Mouse (Mus musculus) adrenal gland, adult 2 months (tissue): Measurements from ENCODE around the gene Gm11555. TPM values are rescaled to one million over a fixed set of nuclear protein-coding genes. Genes with fewer than 3 reads are reported as not detected.

Experiments
- polyA plus RNA-seq: library from polyadenylated mRNA; depleted of rRNA; stranded (reverse); fragments of >200 nt; gene quantifications from 2 replicates; pipeline ENCODE4 v1.2.3, GENCODE M21; 2012; rRNA removed
- total RNA-seq, 2 experiments: library from RNA; stranded (reverse); gene quantifications; 2 replicates each; pipeline ENCODE4 v1.2.3; 2021

Gene Gm11555
- total and polyA plus RNA-seq, 3 experiments: not detected

Other genes starting within 250 kb of the Gm11555 start
Only the 30 nearest of the 38 such genes appear.
- gene Krt23, start 157.1 kb downstream of the Gm11555 start, total RNA-seq: not detected
- gene Krt23, start 157.1 kb downstream of the Gm11555 start, polyA plus RNA-seq: 0.12 TPM in 1 of 2 replicates, not detected in the other
- not detected for gene Krt39, start 128.9 kb downstream of the Gm11555 start, total RNA-seq
- gene Krt39, start 128.9 kb downstream of the Gm11555 start, polyA plus RNA-seq: not detected in 2 replicates
- not detected for gene Krt40, start 107.1 kb downstream of the Gm11555 start, total RNA-seq
- gene Krt40, start 107.1 kb downstream of the Gm11555 start, polyA plus RNA-seq: not detected in 2 replicates
- not detected for gene Krtap3-3, start 99.4 kb downstream of the Gm11555 start, total RNA-seq
- gene Krtap3-3, start 99.4 kb downstream of the Gm11555 start, polyA plus RNA-seq: not detected in 2 replicates
- gene Krtap3-2, start 93.4 kb downstream of the Gm11555 start, total RNA-seq: not detected
- gene Krtap3-2, start 93.4 kb downstream of the Gm11555 start, polyA plus RNA-seq: not detected in 2 replicates
- gene Gm11939, start 90.8 kb downstream of the Gm11555 start, total RNA-seq: not detected
- not detected in 2 replicates for gene Gm11939, start 90.8 kb downstream of the Gm11555 start, polyA plus RNA-seq
- gene Krtap3-1, start 83.6 kb downstream of the Gm11555 start, total RNA-seq: not detected
- not detected in 2 replicates for gene Krtap3-1, start 83.6 kb downstream of the Gm11555 start, polyA plus RNA-seq
- gene Krtap1-5, start 69.2 kb downstream of the Gm11555 start, total RNA-seq: not detected
- gene Krtap1-5, start 69.2 kb downstream of the Gm11555 start, polyA plus RNA-seq: not detected in 2 replicates
- not detected for gene Krtap1-4, start 66.6 kb downstream of the Gm11555 start, total RNA-seq
- gene Krtap1-4, start 66.6 kb downstream of the Gm11555 start, polyA plus RNA-seq: not detected in 2 replicates
- gene Krtap1-3, start 58.9 kb downstream of the Gm11555 start, total RNA-seq: not detected
- not detected in 2 replicates for gene Krtap1-3, start 58.9 kb downstream of the Gm11555 start, polyA plus RNA-seq
- not detected for gene Krtap9-3, start 52.1 kb downstream of the Gm11555 start, total RNA-seq
- not detected in 2 replicates for gene Krtap9-3, start 52.1 kb downstream of the Gm11555 start, polyA plus RNA-seq
- gene Gm11938, start 46.9 kb downstream of the Gm11555 start, total RNA-seq: not detected
- gene Gm11938, start 46.9 kb downstream of the Gm11555 start, polyA plus RNA-seq: not detected in 2 replicates
- not detected for gene Gm11937, start 40.0 kb downstream of the Gm11555 start, total RNA-seq
- not detected in 2 replicates for gene Gm11937, start 40.0 kb downstream of the Gm11555 start, polyA plus RNA-seq
- gene Krtap2-4, start 35.4 kb downstream of the Gm11555 start, total RNA-seq: not detected
- not detected in 2 replicates for gene Krtap2-4, start 35.4 kb downstream of the Gm11555 start, polyA plus RNA-seq
- not detected for gene Gm11562, start 29.8 kb downstream of the Gm11555 start, total RNA-seq
- not detected in 2 replicates for gene Gm11562, start 29.8 kb downstream of the Gm11555 start, polyA plus RNA-seq
- gene Krtap4-1, start 22.0 kb downstream of the Gm11555 start, total RNA-seq: not detected
- not detected in 2 replicates for gene Krtap4-1, start 22.0 kb downstream of the Gm11555 start, polyA plus RNA-seq
- gene Krtap4-2, start 15.2 kb downstream of the Gm11555 start, total RNA-seq: not detected
- gene Krtap4-2, start 15.2 kb downstream of the Gm11555 start, polyA plus RNA-seq: not detected in 2 replicates
- gene Krtap4-7, start 6.1 kb downstream of the Gm11555 start, total RNA-seq: not detected
- gene Krtap4-7, start 6.1 kb downstream of the Gm11555 start, polyA plus RNA-seq: not detected in 2 replicates
- not detected for gene Gm11563, start 8.7 kb upstream of the Gm11555 start, total RNA-seq
- not detected in 2 replicates for gene Gm11563, start 8.7 kb upstream of the Gm11555 start, polyA plus RNA-seq
- gene Krtap4-6, start 15.7 kb upstream of the Gm11555 start, total RNA-seq: not detected
- not detected in 2 replicates for gene Krtap4-6, start 15.7 kb upstream of the Gm11555 start, polyA plus RNA-seq
- gene Gm14190, start 40.5 kb upstream of the Gm11555 start, total RNA-seq: not detected
- not detected in 2 replicates for gene Gm14190, start 40.5 kb upstream of the Gm11555 start, polyA plus RNA-seq
- not detected for gene Gm14180, start 84.1 kb upstream of the Gm11555 start, total RNA-seq
- not detected in 2 replicates for gene Gm14180, start 84.1 kb upstream of the Gm11555 start, polyA plus RNA-seq
- not detected for gene Gm11595, start 122.7 kb upstream of the Gm11555 start, total RNA-seq
- not detected in 2 replicates for gene Gm11595, start 122.7 kb upstream of the Gm11555 start, polyA plus RNA-seq
- not detected for gene Krtap4-8, start 130.5 kb upstream of the Gm11555 start, total RNA-seq
- not detected in 2 replicates for gene Krtap4-8, start 130.5 kb upstream of the Gm11555 start, polyA plus RNA-seq
- not detected for gene Krtap4-9, start 135.0 kb upstream of the Gm11555 start, total RNA-seq
- not detected in 2 replicates for gene Krtap4-9, start 135.0 kb upstream of the Gm11555 start, polyA plus RNA-seq
- gene Gm11596, start 143.2 kb upstream of the Gm11555 start, total RNA-seq: not detected
- gene Gm11596, start 143.2 kb upstream of the Gm11555 start, polyA plus RNA-seq: not detected in 2 replicates
- gene Gm11569, start 148.7 kb upstream of the Gm11555 start, total RNA-seq: not detected
- gene Gm11569, start 148.7 kb upstream of the Gm11555 start, polyA plus RNA-seq: not detected in 2 replicates
- gene Gm11554, start 154.2 kb upstream of the Gm11555 start, total RNA-seq: not detected
- not detected in 2 replicates for gene Gm11554, start 154.2 kb upstream of the Gm11555 start, polyA plus RNA-seq
- gene Krtap4-13, start 159.7 kb upstream of the Gm11555 start, total RNA-seq: not detected
- gene Krtap4-13, start 159.7 kb upstream of the Gm11555 start, polyA plus RNA-seq: not detected in 2 replicates
- not detected for gene Gm11564, start 165.4 kb upstream of the Gm11555 start, total RNA-seq
- gene Gm11564, start 165.4 kb upstream of the Gm11555 start, polyA plus RNA-seq: not detected in 2 replicates